Mouse (Mus musculus): ENCODE results near the gene Tshz3. TPM values are rescaled to one million over a fixed set of nuclear protein-coding genes. Genes with fewer than 3 reads are reported as not detected.

Gene Tshz3
- polyA plus RNA-seq, 1 experiment, result 1.5 TPM

DNA sequence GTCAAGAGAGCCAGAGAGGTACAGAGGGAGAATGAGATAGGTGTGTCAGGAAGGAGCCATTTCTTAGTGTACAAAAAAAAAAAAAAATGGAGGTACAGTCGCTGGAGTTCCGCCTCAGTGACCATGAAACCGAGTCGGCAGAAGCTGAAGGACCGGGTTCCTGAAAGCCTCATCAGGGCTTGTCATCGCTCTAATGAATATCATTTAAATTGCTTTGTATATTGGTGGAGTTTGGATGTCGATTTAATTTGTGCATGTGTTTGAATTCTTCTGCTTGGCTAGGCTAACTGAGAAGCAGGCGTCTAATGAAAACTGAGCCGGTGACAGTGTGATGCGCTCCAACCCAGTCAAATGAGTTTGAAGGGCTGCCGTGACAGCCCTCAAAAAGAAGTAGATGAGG lies 80.5 kb downstream of the Tshz3 start:
- DNase-seq, result no peak
- 69% methylated on average over 11 of the region's 11 CpGs for WGBS
- no peak for TF ChIP-seq POLR2A (IDR thresholded peaks at IDR 0.05; ENCODE audit: low read depth, low read length)
- TF ChIP-seq CTCF (conservative IDR thresholded peaks at IDR 0.05; ENCODE audit: insufficient read depth, insufficient read length, low read depth, low read length), result no peak

DNA sequence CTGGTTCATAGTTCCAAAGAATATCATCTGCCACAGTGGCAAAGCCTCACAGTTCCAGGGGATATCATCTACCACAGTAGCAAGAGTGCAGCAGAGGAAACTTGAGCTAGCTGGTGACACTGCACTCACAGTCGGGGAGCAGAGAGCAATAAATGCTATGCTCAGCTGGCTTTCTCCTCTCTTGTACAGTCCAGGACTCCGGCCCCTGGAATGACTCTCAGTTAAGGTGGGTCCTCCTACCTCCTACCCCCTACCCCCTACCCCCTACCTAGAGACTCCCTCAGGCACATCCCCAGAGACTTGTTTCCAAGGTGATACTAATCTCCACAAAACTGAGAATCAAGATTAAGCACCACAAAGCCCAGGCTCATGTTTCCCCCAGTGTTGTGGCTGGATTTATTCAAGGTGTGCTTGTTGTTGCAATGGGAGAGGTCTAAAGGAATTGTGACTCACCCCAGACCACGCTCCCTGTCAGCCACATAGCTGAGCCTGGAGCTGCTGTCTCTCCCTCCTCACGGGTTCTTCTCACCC lies 86.4 kb downstream of the Tshz3 start:
- H3K4me1 ChIP-seq (ENCODE audit: control insufficient read depth, insufficient read depth, low read length), result no peaks in the 10 kb centered on the region
- TF ChIP-seq CTCF (conservative IDR thresholded peaks at IDR 0.05; ENCODE audit: insufficient read depth, insufficient read length, low read depth, low read length) (no peak), POLR2A (IDR thresholded peaks at IDR 0.05; ENCODE audit: low read depth, low read length) (no peak)
- no peak for DNase-seq
- 52% methylated on average over 4 of the region's 4 CpGs for WGBS
- H3K36me3 ChIP-seq (ENCODE audit: control insufficient read depth, insufficient read depth, low read length), result no peaks in the 10 kb centered on the region
- no peaks in the 10 kb centered on the region for H3K27me3 ChIP-seq (replicated peaks; ENCODE audit: control insufficient read depth, insufficient read depth, low read length)
- no peak overlapping the region for H3K4me3 ChIP-seq (ENCODE audit: insufficient read depth, low read depth, low read length)
- H3K27ac ChIP-seq (ENCODE audit: insufficient read depth, low read depth, low read length), result no peak overlapping the region

More for the DNA sequence above, 80.5 kb downstream of the Tshz3 start:
- H3K4me3 ChIP-seq (ENCODE audit: insufficient read depth, low read depth, low read length), result no peak overlapping the region
- H3K36me3 ChIP-seq (ENCODE audit: control insufficient read depth, insufficient read depth, low read length), result no peaks in the 10 kb centered on the region
- no peak overlapping the region for H3K27ac ChIP-seq (ENCODE audit: insufficient read depth, low read depth, low read length)
- H3K4me1 ChIP-seq (ENCODE audit: control insufficient read depth, insufficient read depth, low read length), result no peaks in the 10 kb centered on the region
- no peaks in the 10 kb centered on the region for H3K27me3 ChIP-seq (replicated peaks; ENCODE audit: control insufficient read depth, insufficient read depth, low read length)

DNA sequence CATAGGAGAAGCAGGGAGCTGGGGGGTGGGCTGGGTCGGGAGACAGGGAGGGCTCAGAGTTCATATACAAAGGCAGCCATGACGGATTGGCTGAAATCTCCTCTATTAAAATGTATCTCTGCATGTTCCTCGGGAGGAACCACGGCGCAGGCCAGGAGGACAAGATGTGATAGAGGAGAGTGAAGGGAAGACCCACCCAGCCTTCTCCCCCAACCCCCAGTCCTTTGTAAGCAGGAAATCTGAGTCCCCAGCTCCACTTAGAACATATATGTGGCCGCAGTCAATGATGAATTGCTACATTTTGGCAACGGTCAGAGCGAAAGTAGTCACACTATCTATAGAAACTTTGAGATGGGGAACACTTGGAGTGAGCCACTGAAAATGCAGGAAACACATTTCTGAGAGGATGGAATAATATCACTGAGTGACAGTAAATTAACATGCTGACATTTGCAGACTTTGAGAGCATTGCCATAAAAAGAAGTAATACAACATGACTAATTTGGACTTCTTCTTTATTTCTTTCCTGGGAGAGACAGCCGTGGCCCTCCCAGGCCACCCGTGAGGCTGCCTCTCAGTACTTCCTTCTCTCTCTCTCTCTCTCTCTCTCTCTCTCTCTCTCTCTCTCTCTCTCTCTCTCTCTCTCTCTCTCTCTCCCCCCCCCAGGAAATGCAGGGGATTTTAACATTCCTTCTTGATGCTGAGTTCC lies 88.9 kb downstream of the Tshz3 start:
- 52% methylated on average over 10 of the region's 10 CpGs for WGBS
- H3K4me1 ChIP-seq (ENCODE audit: control insufficient read depth, insufficient read depth, low read length), result no peaks in the 10 kb centered on the region
- H3K27me3 ChIP-seq (replicated peaks; ENCODE audit: control insufficient read depth, insufficient read depth, low read length), result no peaks in the 10 kb centered on the region
- H3K4me3 ChIP-seq (ENCODE audit: insufficient read depth, low read depth, low read length), result no peak overlapping the region
- no peak for TF ChIP-seq CTCF (conservative IDR thresholded peaks at IDR 0.05; ENCODE audit: insufficient read depth, insufficient read length, low read depth, low read length)
- no peak for TF ChIP-seq POLR2A (IDR thresholded peaks at IDR 0.05; ENCODE audit: low read depth, low read length)
- H3K27ac ChIP-seq (ENCODE audit: insufficient read depth, low read depth, low read length), result no peak overlapping the region
- H3K36me3 ChIP-seq (ENCODE audit: control insufficient read depth, insufficient read depth, low read length), result no peaks in the 10 kb centered on the region
- DNase-seq, result no peak

DNA sequence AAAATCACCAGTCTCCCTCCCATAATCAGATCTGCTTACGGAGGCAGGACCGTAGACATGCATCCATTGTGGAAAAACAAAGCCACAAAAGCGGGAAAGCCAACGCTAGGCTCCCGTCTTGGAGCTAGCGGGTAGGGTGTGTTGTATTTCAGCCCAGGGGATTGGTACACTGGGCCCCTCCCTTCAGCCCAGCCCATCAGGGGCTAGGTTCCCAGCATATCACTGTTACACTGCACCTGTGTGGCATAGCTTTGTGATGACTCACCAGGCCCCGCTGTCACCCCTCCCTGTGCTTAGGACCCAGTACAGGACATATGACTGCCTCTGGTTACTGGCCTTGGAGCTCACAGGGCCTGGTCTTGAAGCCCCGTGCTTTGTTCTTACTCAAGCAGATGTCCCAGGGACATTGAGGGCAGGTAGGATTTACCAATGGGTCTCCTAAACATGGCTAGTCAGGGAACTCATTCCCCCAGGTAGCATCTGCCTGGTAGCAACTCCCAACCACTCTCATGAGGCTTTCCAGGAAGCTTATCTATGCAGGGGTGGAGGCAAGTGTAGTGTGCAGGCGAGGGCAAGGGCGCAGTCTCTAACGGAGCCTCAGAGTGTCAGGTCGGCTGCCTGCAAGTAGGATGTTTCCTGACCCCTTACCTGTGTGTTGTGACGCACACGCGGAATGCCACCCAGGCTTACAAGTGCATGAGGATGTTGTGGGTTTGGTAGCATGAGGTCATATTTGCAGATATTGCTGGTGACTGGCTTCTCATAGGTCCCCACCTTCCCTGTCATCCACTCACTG lies 98.7 kb downstream of the Tshz3 start:
- no peak for TF ChIP-seq CTCF (conservative IDR thresholded peaks at IDR 0.05; ENCODE audit: insufficient read depth, insufficient read length, low read depth, low read length)
- no peak for TF ChIP-seq POLR2A (IDR thresholded peaks at IDR 0.05; ENCODE audit: low read depth, low read length)
- Histone ChIP-seq H3K4me3 (ENCODE audit: insufficient read depth, low read depth, low read length) (no peak overlapping the region), H3K4me1 (ENCODE audit: control insufficient read depth, insufficient read depth, low read length) (no peaks in the 10 kb centered on the region), H3K27me3 (replicated peaks; ENCODE audit: control insufficient read depth, insufficient read depth, low read length) (no peaks in the 10 kb centered on the region), H3K27ac (ENCODE audit: insufficient read depth, low read depth, low read length) (no peak overlapping the region), H3K36me3 (ENCODE audit: control insufficient read depth, insufficient read depth, low read length) (no peaks in the 10 kb centered on the region)
- WGBS, result 69% methylated on average over 15 of the region's 15 CpGs
- no peak for DNase-seq
